Mouse (Mus musculus): ENCODE measurements around the gene Dpp7. TPM values are rescaled to one million over a fixed set of nuclear protein-coding genes. Genes with fewer than 3 reads are reported as not detected.

Gene Dpp7
- total and polyA plus RNA-seq, 3 experiments = 24.6 to 25.9 TPM; not detected in 1

GRCm38 (mm10) chr2:25372644-25373391 lies 16.7 kb upstream of the Dpp7 start (continued):
- 0 out of 2 replicates have a peak, but pooled peaks have one; percentile 34 for TF ChIP-seq ETS1 (IDR thresholded peaks at IDR 0.05; ENCODE audit: low read depth, low read length)
- no peak for TF ChIP-seq MYB (IDR thresholded peaks at IDR 0.05; ENCODE audit: low read depth, low read length)
- TF ChIP-seq RCOR1 (IDR thresholded peaks at IDR 0.05; ENCODE audit: low read depth, low read length) = no peak
- no peak for TF ChIP-seq MAZ (IDR thresholded peaks at IDR 0.05; ENCODE audit: low read depth, low read length)
- TF ChIP-seq NRF1 (IDR thresholded peaks at IDR 0.05; ENCODE audit: insufficient read depth, low read depth, low read length, poor library complexity, severe bottlenecking) = no peak
- TF ChIP-seq CHD2 (IDR thresholded peaks at IDR 0.05; ENCODE audit: low read length) = no peak
- 0 out of 2 replicates have a peak, but pooled peaks have one; percentile 15 for TF ChIP-seq MAX (IDR thresholded peaks at IDR 0.05; ENCODE audit: low read length)
- no peak; the same call in none of the 2 replicates for TF ChIP-seq SIN3A (IDR thresholded peaks at IDR 0.05; ENCODE audit: low read length)
- peak; percentile 26 to 56; a peak in 2 of 4 replicates for TF ChIP-seq EP300 (IDR thresholded peaks at IDR 0.05; ENCODE audit: low read depth in 1 of 2, low read length in 2 of 2)

- peak; percentile 96 for DNase-seq (ENCODE audit: low read depth, low spot score)
- H3K4me3 ChIP-seq (ENCODE audit: control insufficient read depth in 1 of 2, insufficient read depth in 1 of 2, low read depth in 2 of 2, low read length in 2 of 2) = peak within 1 kb of the TSS; percentile 85 to 86
- peak within 1 kb of the TSS; percentile 75 for H3K27ac ChIP-seq (ENCODE audit: control insufficient read depth, low read depth, low read length)
- H3K4me1 ChIP-seq (ENCODE audit: control insufficient read depth in 1 of 2, insufficient read depth in 2 of 2, low read length in 2 of 2) = peaks cover 4 to 16% of the 10 kb centered on the region in 2 experiments
- H3K9ac ChIP-seq (ENCODE audit: control insufficient read depth, low read depth, low read length, poor library complexity, severe bottlenecking) = peak within 1 kb of the TSS; percentile 86
- H3K36me3 ChIP-seq (ENCODE audit: control insufficient read depth in 1 of 2, insufficient read depth in 2 of 2, low read length in 2 of 2) = peaks cover 0 to 7% of the 10 kb centered on the region in 2 experiments; a peak in 3 of 4 replicates
- no peaks in the 10 kb centered on the region for H3K9me3 ChIP-seq (replicated peaks; ENCODE audit: insufficient read depth, low read length)
- peaks cover 18% of the 10 kb centered on the region for H3K79me2 ChIP-seq (ENCODE audit: control insufficient read depth, insufficient read depth, low read length, poor library complexity)
- H3K27me3 ChIP-seq (ENCODE audit: control insufficient read depth in 1 of 2, insufficient read depth in 2 of 2, low read length in 2 of 2) = no peaks in the 10 kb centered on the region
- TF ChIP-seq BHLHE40 (IDR thresholded peaks at IDR 0.05; ENCODE audit: borderline replicate concordance, low read depth, low read length) = no peak
- no peak for TF ChIP-seq MYB (IDR thresholded peaks at IDR 0.05; ENCODE audit: low read depth, low read length)
- TF ChIP-seq JUND (IDR thresholded peaks at IDR 0.05; ENCODE audit: low read depth, low read length) = no peak
- no peak for TF ChIP-seq MAZ (IDR thresholded peaks at IDR 0.05; ENCODE audit: low read depth, low read length)
- peak; percentile 78 for TF ChIP-seq MXI1 (IDR thresholded peaks at IDR 0.05; ENCODE audit: low read depth, low read length)
- peak; percentile 79 for TF ChIP-seq MAX (IDR thresholded peaks at IDR 0.05; ENCODE audit: low read length)
- 0 out of 2 replicates have a peak, but pooled peaks have one; percentile 48 for TF ChIP-seq KAT2A (conservative IDR thresholded peaks at IDR 0.05; ENCODE audit: low read depth, low read length)
- peak; percentile 57; the same call in 1 of the 2 replicates for TF ChIP-seq POLR2AphosphoS5 (IDR thresholded peaks at IDR 0.05; ENCODE audit: borderline replicate concordance, low read depth, low read length)
- no peak for TF ChIP-seq USF2 (IDR thresholded peaks at IDR 0.05; ENCODE audit: borderline replicate concordance in 1 of 2, insufficient read depth in 1 of 2, low read depth in 1 of 2, low read length in 2 of 2)
- TF ChIP-seq EP300 (IDR thresholded peaks at IDR 0.05; ENCODE audit: low read depth in 1 of 2, low read length in 2 of 2) = no peak
- peak; percentile 86 to 96 for TF ChIP-seq POLR2A (IDR thresholded peaks at IDR 0.05; ENCODE audit: control insufficient read depth in 1 of 2, insufficient read depth in 1 of 2, low read depth in 1 of 2, low read length in 2 of 2, poor library complexity in 1 of 2)
- TF ChIP-seq MYC (IDR thresholded peaks at IDR 0.05; ENCODE audit: low read depth, low read length) = peak; percentile 72
- no peak for TF ChIP-seq CTCF (IDR thresholded peaks at IDR 0.05 in 2 of 3, conservative IDR thresholded peaks at IDR 0.05 in 1 of 3; ENCODE audit: control insufficient read depth in 1 of 3, insufficient read depth in 1 of 3, low read depth in 2 of 3, low read length in 3 of 3, poor library complexity in 1 of 3, severe bottlenecking in 1 of 3)
- TF ChIP-seq MAFK (IDR thresholded peaks at IDR 0.05; ENCODE audit: borderline replicate concordance, low read depth, low read length) = no peak
- 0 out of 2 replicates have a peak, but pooled peaks have one; percentile 29 for TF ChIP-seq USF1 (IDR thresholded peaks at IDR 0.05; ENCODE audit: low read depth, low read length)
- peak; percentile 92 for TF ChIP-seq NELFE (IDR thresholded peaks at IDR 0.05; ENCODE audit: low read depth, low read length)
- no peak for TF ChIP-seq UBTF (IDR thresholded peaks at IDR 0.05; ENCODE audit: borderline replicate concordance, insufficient read depth, low read depth, low read length)
- peak; percentile 95 for TF ChIP-seq POLR2AphosphoS2 (IDR thresholded peaks at IDR 0.05; ENCODE audit: low read length)
- peak; percentile 84; the same call in 1 of the 2 replicates for TF ChIP-seq SIN3A (IDR thresholded peaks at IDR 0.05; ENCODE audit: low read length)
- TF ChIP-seq RCOR1 (IDR thresholded peaks at IDR 0.05; ENCODE audit: low read depth, low read length) = 0 out of 2 replicates have a peak, but pooled peaks have one; percentile 19
- no peak for TF ChIP-seq MEF2A (IDR thresholded peaks at IDR 0.05; ENCODE audit: extremely low read depth, insufficient replicate concordance, low read depth, low read length, poor library complexity, severe bottlenecking)
- TF ChIP-seq ZNF384 (IDR thresholded peaks at IDR 0.05; ENCODE audit: low read depth, low read length) = no peak
- TF ChIP-seq ETS1 (IDR thresholded peaks at IDR 0.05; ENCODE audit: low read depth, low read length) = 0 out of 2 replicates have a peak, but pooled peaks have one; percentile 15
- no peak for TF ChIP-seq GATA1 (IDR thresholded peaks at IDR 0.05; ENCODE audit: low read depth, low read length)
- TF ChIP-seq E2F4 (IDR thresholded peaks at IDR 0.05; ENCODE audit: borderline replicate concordance, low read depth, low read length) = no peak
- no peak for TF ChIP-seq TAL1 (IDR thresholded peaks at IDR 0.05; ENCODE audit: low read length)
- TF ChIP-seq CHD2 (IDR thresholded peaks at IDR 0.05; ENCODE audit: low read length) = no peak
Measured at GRCm38 (mm10) chr2:25371764-25372643, 15.8 kb upstream of the Dpp7 start, which contains the start of gene Sapcd2. Gene Sapcd2, plus strand, starts transcription at chr2:25372321.
